Mouse (Mus musculus) megakaryocyte, embryonic 14.5 days (primary cell): ENCODE data around the gene Slc4a10.

Experiments used
- FLI1 ChIP-seq: IDR thresholded peaks from 2 replicates; pipeline ENCODE4 v1.6.1; 2012; ENCODE audit warnings: low read length, inconsistent platforms, mixed read lengths
- GATA1 ChIP-seq: IDR thresholded peaks from 3 replicates; pipeline ENCODE4 v1.6.1; 2012; ENCODE audit warnings: mixed read lengths, low read length, inconsistent platforms, borderline replicate concordance

GRCm38 (mm10) chr2:62307477-62307876 is 261.2 kb downstream of the Slc4a10 start:
- TF ChIP-seq GATA1, result no peak
- no peak for TF ChIP-seq FLI1
